Mouse (Mus musculus) midbrain, embryonic 15.5 days (tissue): ENCODE data around the gene Plgrkt. TPM values are rescaled to one million over a fixed set of nuclear protein-coding genes. Genes with fewer than 3 reads are reported as not detected.

ENCODE experiments used
- ATAC-seq: fragments of 200-750 bp; cut with Nextera tagmentation; replicated peaks from 2 replicates; pipeline ENCODE4 v1.8.0; 2017; ENCODE audit warnings: moderate TSS enrichment
- H3K27ac ChIP-seq: fragments of 300-500 bp; sonication (generic); 2 replicates; pipeline ENCODE4 v1.5.1; 2015; ENCODE audit warnings: mild to moderate bottlenecking, inconsistent platforms
- H3K27me3 ChIP-seq: fragments of 300-500 bp; sonication (generic); replicated peaks from 2 replicates; pipeline ENCODE4 v1.6.1; 2015; ENCODE audit warnings: inconsistent platforms
- H3K36me3 ChIP-seq: fragments of 300-500 bp; sonication (generic); replicated peaks from 2 replicates; pipeline ENCODE4 v1.6.1; 2015; ENCODE audit warnings: inconsistent platforms
- H3K4me1 ChIP-seq: fragments of 300-500 bp; sonication (generic); 2 replicates; pipeline ENCODE4 v1.6.1; 2015; ENCODE audit warnings: inconsistent platforms
- H3K4me2 ChIP-seq: fragments of 300-500 bp; sonication (generic); 2 replicates; pipeline ENCODE4 v1.6.1; 2015; ENCODE audit warnings: inconsistent platforms, mild to moderate bottlenecking, moderate library complexity
- H3K4me3 ChIP-seq: fragments of 300-500 bp; sonication (generic); 2 replicates; pipeline ENCODE4 v1.5.1; 2015; ENCODE audit warnings: mild to moderate bottlenecking, inconsistent platforms
- H3K9ac ChIP-seq: fragments of 300-500 bp; sonication (generic); 2 replicates; pipeline ENCODE4 v1.6.1; 2015; ENCODE audit warnings: mild to moderate bottlenecking, inconsistent platforms
- H3K9me3 ChIP-seq: fragments of 300-500 bp; sonication (generic); 2 replicates; pipeline ENCODE4 v1.6.1; 2016; ENCODE audit warnings: inconsistent platforms
- WGBS: fragments of 180-500 bp; shearing (Covaris S2); methylation state at CpG from one replicate; pipeline ENCODE4 v1.1.7; 2015; ENCODE audit warnings: mixed read lengths; 5-methylcytosine and 5-hydroxymethylcytosine counted together
- polyA plus RNA-seq: library from polyadenylated mRNA; unstranded; fragments of >200 nt; fragmentation: Nextera tagmentation; extraction: Ambion mirVana; gene quantifications from 2 replicates; pipeline ENCODE4 v1.2.1, GENCODE M21; 2015

The Plgrkt gene
- polyA plus RNA-seq, 1 experiment from 2014 or later: 85.7 TPM

GRCm38 (mm10) chr19:29399786-29400185, 32.6 kb upstream of the Plgrkt start:
- 88% methylated on average over 4 of the region's 4 CpGs for WGBS

GRCm38 (mm10) chr19:29396353-29396752, 29.2 kb upstream of the Plgrkt start:
- 82% methylated on average over 1 of the region's 1 CpGs for WGBS
- H3K9ac ChIP-seq: no peak overlapping the region
- 0 out of 2 replicates have a peak, but pooled peaks cover 5% of the 10 kb centered on the region for H3K9me3 ChIP-seq
- no peaks in the 10 kb centered on the region for H3K27me3 ChIP-seq
- no peaks in the 10 kb centered on the region for H3K4me1 ChIP-seq
- H3K4me3 ChIP-seq: no peak overlapping the region
- no peaks in the 10 kb centered on the region for H3K36me3 ChIP-seq
- no peak for ATAC-seq
- H3K27ac ChIP-seq: no peak overlapping the region
- H3K4me2 ChIP-seq: no peak overlapping the region

More at GRCm38 (mm10) chr19:29399786-29400185, 32.6 kb upstream of the Plgrkt start:
- Histone ChIP-seq H3K4me2 (no peak overlapping the region), H3K9ac (no peak overlapping the region), H3K9me3 (0 out of 2 replicates have a peak, but pooled peaks cover 5% of the 10 kb centered on the region), H3K27me3 (no peaks in the 10 kb centered on the region), H3K4me1 (no peaks in the 10 kb centered on the region; the same call in 1 of the 2 replicates), H3K36me3 (no peaks in the 10 kb centered on the region), H3K27ac (no peak overlapping the region), H3K4me3 (no peak overlapping the region)
- ATAC-seq: no peak

GRCm38 (mm10) chr19:29394721-29395120, 27.5 kb upstream of the Plgrkt start:
- ATAC-seq: no peak
- 92% methylated on average over 2 of the region's 2 CpGs for WGBS

GRCm38 (mm10) chr19:29393333-29393732, 26.1 kb upstream of the Plgrkt start:
- no peak overlapping the region for H3K27ac ChIP-seq
- H3K4me3 ChIP-seq: no peak overlapping the region
- ATAC-seq: no peak
- no peak overlapping the region for H3K9ac ChIP-seq
- no peaks in the 10 kb centered on the region for H3K9me3 ChIP-seq
- H3K4me2 ChIP-seq: no peak overlapping the region
- no peaks in the 10 kb centered on the region for H3K27me3 ChIP-seq
- 93% methylated on average over 9 of the region's 9 CpGs for WGBS
- no peaks in the 10 kb centered on the region for H3K36me3 ChIP-seq
- no peaks in the 10 kb centered on the region for H3K4me1 ChIP-seq

More at GRCm38 (mm10) chr19:29394721-29395120, 27.5 kb upstream of the Plgrkt start:
- no peak overlapping the region for H3K9ac ChIP-seq
- H3K36me3 ChIP-seq: no peaks in the 10 kb centered on the region
- H3K4me2 ChIP-seq: no peak overlapping the region
- H3K27ac ChIP-seq: no peak overlapping the region
- H3K4me1 ChIP-seq: no peaks in the 10 kb centered on the region
- no peak overlapping the region for H3K4me3 ChIP-seq
- H3K27me3 ChIP-seq: no peaks in the 10 kb centered on the region
- 0 out of 2 replicates have a peak, but pooled peaks cover 5% of the 10 kb centered on the region for H3K9me3 ChIP-seq

- no peaks in the 10 kb centered on the region for H3K36me3 ChIP-seq
- no peaks in the 10 kb centered on the region for H3K27me3 ChIP-seq
- no peak overlapping the region for H3K4me2 ChIP-seq
- no peak overlapping the region for H3K9ac ChIP-seq
- H3K4me3 ChIP-seq: no peak overlapping the region
- no peak for ATAC-seq
- H3K4me1 ChIP-seq: no peaks in the 10 kb centered on the region
- no peaks in the 10 kb centered on the region for H3K9me3 ChIP-seq
- 79% methylated on average over 4 of the region's 4 CpGs for whole genome bisulfite sequencing
- H3K27ac ChIP-seq: no peak overlapping the region
Measured at GRCm38 (mm10) chr19:29391279-29391678, 24.1 kb upstream of the Plgrkt start.

- no peak for ATAC-seq
- H3K9me3 ChIP-seq: no peaks in the 10 kb centered on the region
- no peak overlapping the region for H3K27ac ChIP-seq
- H3K4me2 ChIP-seq: no peak overlapping the region
- no peaks in the 10 kb centered on the region for H3K4me1 ChIP-seq
- 90% methylated on average over 5 of the region's 5 CpGs for WGBS
- no peak overlapping the region for H3K4me3 ChIP-seq
- no peaks in the 10 kb centered on the region for H3K36me3 ChIP-seq
- H3K27me3 ChIP-seq: no peaks in the 10 kb centered on the region
- no peak overlapping the region for H3K9ac ChIP-seq
Measured at GRCm38 (mm10) chr19:29390483-29390882, 23.3 kb upstream of the Plgrkt start.

GRCm38 (mm10) chr19:29388818-29389217, 21.6 kb upstream of the Plgrkt start:
- no peak overlapping the region for H3K4me3 ChIP-seq
- H3K9ac ChIP-seq: no peak overlapping the region
- 90% methylated on average over 1 of the region's 1 CpGs for whole genome bisulfite sequencing
- no peak overlapping the region for H3K27ac ChIP-seq
- no peaks in the 10 kb centered on the region for H3K27me3 ChIP-seq
- no peak overlapping the region for H3K4me2 ChIP-seq
- no peaks in the 10 kb centered on the region for H3K36me3 ChIP-seq
- no peaks in the 10 kb centered on the region for H3K4me1 ChIP-seq
- ATAC-seq: no peak
- no peaks in the 10 kb centered on the region for H3K9me3 ChIP-seq

GRCm38 (mm10) chr19:29385822-29386221, 18.6 kb upstream of the Plgrkt start:
- 71% methylated on average over 4 of the region's 4 CpGs for WGBS

GRCm38 (mm10) chr19:29384994-29385393, 17.8 kb upstream of the Plgrkt start:
- no peaks in the 10 kb centered on the region for H3K36me3 ChIP-seq
- no peaks in the 10 kb centered on the region for H3K4me1 ChIP-seq
- ATAC-seq: no peak
- 85% methylated on average over 6 of the region's 6 CpGs for WGBS
- H3K27ac ChIP-seq: no peak overlapping the region
- H3K9ac ChIP-seq: no peak overlapping the region
- H3K4me3 ChIP-seq: no peak overlapping the region
- no peak overlapping the region for H3K4me2 ChIP-seq
- no peaks in the 10 kb centered on the region for H3K9me3 ChIP-seq
- H3K27me3 ChIP-seq: no peaks in the 10 kb centered on the region

More at GRCm38 (mm10) chr19:29385822-29386221, 18.6 kb upstream of the Plgrkt start:
- H3K27me3 ChIP-seq: no peaks in the 10 kb centered on the region
- no peaks in the 10 kb centered on the region for H3K36me3 ChIP-seq
- no peak overlapping the region for H3K9ac ChIP-seq
- no peaks in the 10 kb centered on the region for H3K9me3 ChIP-seq
- H3K4me2 ChIP-seq: no peak overlapping the region
- no peak overlapping the region for H3K4me3 ChIP-seq
- H3K27ac ChIP-seq: no peak overlapping the region
- H3K4me1 ChIP-seq: no peaks in the 10 kb centered on the region
- peak; percentile 75; the same call in 1 of the 2 replicates for ATAC-seq

- H3K4me2 ChIP-seq: no peak overlapping the region
- H3K4me3 ChIP-seq: no peak overlapping the region
- WGBS: 91% methylated on average over 9 of the region's 9 CpGs
- no peak overlapping the region for H3K9ac ChIP-seq
- no peak overlapping the region for H3K27ac ChIP-seq
- no peaks in the 10 kb centered on the region for H3K27me3 ChIP-seq
- no peak for ATAC-seq
- H3K9me3 ChIP-seq: no peaks in the 10 kb centered on the region
- no peaks in the 10 kb centered on the region for H3K4me1 ChIP-seq
- no peaks in the 10 kb centered on the region for H3K36me3 ChIP-seq
Measured at GRCm38 (mm10) chr19:29384412-29384811, 17.2 kb upstream of the Plgrkt start.

- Histone ChIP-seq H3K9me3 (no peaks in the 10 kb centered on the region), H3K4me1 (no peaks in the 10 kb centered on the region), H3K4me3 (no peak overlapping the region), H3K4me2 (no peak overlapping the region), H3K27me3 (no peaks in the 10 kb centered on the region), H3K36me3 (no peaks in the 10 kb centered on the region), H3K9ac (no peak overlapping the region), H3K27ac (no peak overlapping the region)
- 93% methylated on average over 5 of the region's 5 CpGs for WGBS
- ATAC-seq: no peak
Measured at GRCm38 (mm10) chr19:29383368-29383767, 16.2 kb upstream of the Plgrkt start.

- no peak overlapping the region for H3K4me3 ChIP-seq
- ATAC-seq: no peak
- 93% methylated on average over 14 of the region's 14 CpGs for WGBS
Measured at GRCm38 (mm10) chr19:29379839-29380603, 12.8 kb upstream of the Plgrkt start.

GRCm38 (mm10) chr19:29376382-29376781, 9.2 kb upstream of the Plgrkt start:
- no peak for ATAC-seq
- 69% methylated on average over 3 of the region's 3 CpGs for WGBS
- no peaks in the 10 kb centered on the region for H3K4me1 ChIP-seq
- no peaks in the 10 kb centered on the region for H3K27me3 ChIP-seq
- H3K27ac ChIP-seq: no peak overlapping the region
- no peak overlapping the region for H3K4me2 ChIP-seq
- no peaks in the 10 kb centered on the region for H3K36me3 ChIP-seq
- no peak overlapping the region for H3K9ac ChIP-seq
- H3K9me3 ChIP-seq: no peaks in the 10 kb centered on the region
- H3K4me3 ChIP-seq: no peak overlapping the region

More at GRCm38 (mm10) chr19:29379839-29380603, 12.8 kb upstream of the Plgrkt start:
- Histone ChIP-seq H3K36me3 (no peaks in the 10 kb centered on the region), H3K9me3 (no peaks in the 10 kb centered on the region), H3K4me1 (no peaks in the 10 kb centered on the region), H3K9ac (no peak overlapping the region), H3K4me2 (no peak overlapping the region), H3K27ac (no peak overlapping the region), H3K27me3 (no peaks in the 10 kb centered on the region)
